Mouse (Mus musculus): ENCODE data around the gene Nol4l.

DNA sequence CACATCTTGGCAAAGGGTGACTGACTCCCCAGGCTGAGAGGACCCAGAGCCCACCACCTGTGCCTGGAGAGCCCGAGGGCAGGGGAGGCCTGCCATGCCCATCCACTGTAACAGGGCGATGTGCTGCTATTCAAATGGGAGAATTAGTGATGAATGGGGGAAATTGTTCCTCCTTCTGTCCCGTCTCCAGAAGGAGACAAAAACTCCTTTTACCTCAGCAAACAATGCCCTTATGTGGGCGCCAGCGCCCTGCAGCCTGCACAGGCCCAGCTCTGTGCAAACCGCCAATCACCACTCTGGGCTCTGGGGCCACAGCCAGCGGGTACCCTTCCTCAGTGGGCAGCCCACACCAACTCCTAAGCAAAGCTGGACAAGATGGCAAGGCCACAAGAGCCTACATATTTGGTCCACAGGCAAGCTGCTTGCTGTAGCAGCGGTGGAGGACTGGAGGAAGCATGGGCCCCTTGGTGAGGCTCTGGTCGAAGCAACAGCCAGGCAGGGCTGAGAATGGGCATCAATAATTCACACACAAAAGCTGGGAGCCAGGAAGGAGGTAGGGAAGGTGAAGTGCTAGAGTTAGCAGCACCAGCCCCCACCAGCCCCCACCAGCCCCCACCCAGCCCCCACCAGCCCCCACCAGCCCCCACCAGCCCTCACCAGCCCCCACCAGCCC is 103.6 kb downstream of the Nol4l start:
- no peak for TF ChIP-seq CTCF (IDR thresholded peaks at IDR 0.05; ENCODE audit: borderline replicate concordance, insufficient read depth, low read depth, low read length)
- no peak for TF ChIP-seq POLR2A (IDR thresholded peaks at IDR 0.05; ENCODE audit: borderline replicate concordance, insufficient read depth, low read length)

Measured in cerebellum, adult 2 months (tissue).